Mouse (Mus musculus): ENCODE measurements at regions not wholly inside any gene's neighbourhood (a gene's known extent, or its start where the extent isn't known, plus 50 kb on each side); places are given as distances from the start of the nearest gene placed in this dataset.
A peak's percentile ranks its signal among the peaks of the same experiment; 100 is the strongest.

GRCm38 (mm10) chr12:52368034-52368433 lies 135.7 kb upstream of the Arhgap5 start:
- no peak for DNase-seq (ENCODE audit: low read depth, low spot score)

DNA sequence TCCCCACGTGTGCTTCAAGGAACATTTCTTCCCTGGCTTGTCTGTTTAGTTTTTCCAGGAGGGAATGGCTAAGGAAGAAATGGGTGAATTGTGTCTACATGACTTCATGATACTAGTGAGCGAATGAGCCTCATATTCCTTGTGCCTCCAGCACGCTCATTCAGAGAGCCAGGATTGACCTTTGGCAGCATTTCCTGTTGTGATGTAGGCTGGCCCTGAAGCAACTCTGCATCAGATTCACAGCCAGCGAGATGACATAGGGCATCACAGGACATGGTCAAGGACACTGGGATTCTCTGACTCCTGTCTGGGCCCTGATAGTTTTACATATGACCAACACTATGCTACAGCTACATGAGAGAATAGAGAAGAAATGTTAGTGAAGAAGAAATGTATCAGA lies 135.3 kb upstream of the Arhgap5 start:
- DNase-seq (ENCODE audit: low read depth, low spot score) = no peak

DNA sequence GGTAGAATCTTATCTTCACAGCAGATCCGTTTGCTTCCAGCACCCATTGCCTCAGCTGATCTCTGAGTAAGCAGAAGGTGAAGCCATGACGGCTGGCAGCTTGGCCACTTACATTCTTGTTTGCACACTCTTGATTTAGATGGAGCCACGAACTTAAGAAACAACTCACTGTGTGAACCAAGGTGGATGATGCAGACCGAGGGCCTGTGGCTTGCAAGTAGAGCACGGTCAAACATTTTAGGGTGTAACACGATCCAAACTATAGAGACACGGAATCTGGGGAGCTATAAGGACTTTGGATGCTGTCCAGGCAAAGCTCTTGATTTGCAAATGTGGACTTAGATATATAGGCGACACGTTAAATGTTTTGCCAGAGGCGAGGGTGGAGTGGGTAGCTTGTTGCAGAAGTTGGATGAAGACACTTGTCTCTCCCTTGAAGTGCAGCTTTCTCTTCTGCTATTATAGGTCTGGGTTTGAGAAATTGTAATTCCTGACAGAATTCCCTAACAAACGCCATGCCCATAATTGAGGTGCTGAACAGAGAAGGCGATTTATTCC lies 133.5 kb upstream of the Arhgap5 start:
- DNase-seq (ENCODE audit: low read depth, low spot score) = no peak

- no peak for DNase-seq (ENCODE audit: low read depth, low spot score)
These were observed 128.7 kb upstream of the Arhgap5 start for GRCm38 (mm10) chr12:52375116-52375515.

GRCm38 (mm10) chr12:52376692-52377462 lies 126.9 kb upstream of the Arhgap5 start:
- DNase-seq (ENCODE audit: low read depth, low spot score) = no peak

- no peak for DNase-seq (ENCODE audit: low read depth, low spot score)
These were observed 126.3 kb upstream of the Arhgap5 start for GRCm38 (mm10) chr12:52377463-52377848.

GRCm38 (mm10) chr12:52379245-52379644 lies 124.5 kb upstream of the Arhgap5 start:
- DNase-seq (ENCODE audit: low read depth, low spot score) = no peak

- DNase-seq (ENCODE audit: low read depth, low spot score) = no peak
These were observed 123.8 kb upstream of the Arhgap5 start for GRCm38 (mm10) chr12:52379960-52380359.

GRCm38 (mm10) chr12:52381161-52381967 lies 122.4 kb upstream of the Arhgap5 start:
- DNase-seq (ENCODE audit: low read depth, low spot score) = no peak

- DNase-seq (ENCODE audit: low read depth, low spot score) = no peak
These were observed 121.8 kb upstream of the Arhgap5 start for GRCm38 (mm10) chr12:52381968-52382325.

- DNase-seq (ENCODE audit: low read depth, low spot score) = peak; percentile 23
These were observed 120.8 kb upstream of the Arhgap5 start for GRCm38 (mm10) chr12:52382832-52383580.

DNA sequence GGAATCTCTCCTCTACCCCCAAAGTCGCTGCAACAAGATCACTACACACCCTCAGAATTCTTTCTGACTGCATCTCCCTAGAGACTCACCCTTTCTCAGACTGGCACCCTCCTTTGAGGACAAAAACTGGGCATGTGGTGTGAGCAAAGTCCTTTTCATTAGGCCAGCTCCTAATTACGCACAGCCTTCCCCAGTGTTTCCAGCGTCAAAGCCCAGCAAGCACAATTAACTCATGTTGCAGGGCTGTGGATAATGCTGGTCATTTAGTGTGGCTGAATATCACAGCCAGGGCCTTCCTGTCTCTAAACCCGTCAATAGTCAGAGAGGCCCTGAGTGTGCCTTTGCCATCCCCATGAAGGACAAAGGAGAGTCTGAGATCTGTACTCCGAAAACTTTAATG lies 114.2 kb upstream of the Arhgap5 start:
- no peak for DNase-seq (ENCODE audit: low read depth, low spot score)

GRCm38 (mm10) chr12:52390242-52390641 lies 113.5 kb upstream of the Arhgap5 start:
- no peak for DNase-seq (ENCODE audit: low read depth, low spot score)

GRCm38 (mm10) chr12:52392636-52393035 lies 111.1 kb upstream of the Arhgap5 start:
- no peak for DNase-seq (ENCODE audit: low read depth, low spot score)

GRCm38 (mm10) chr12:52393981-52394718 lies 109.6 kb upstream of the Arhgap5 start:
- no peak for DNase-seq (ENCODE audit: low read depth, low spot score)

GRCm38 (mm10) chr12:52394719-52395062 lies 109.1 kb upstream of the Arhgap5 start:
- DNase-seq (ENCODE audit: low read depth, low spot score) = no peak

- no peak for DNase-seq (ENCODE audit: low read depth, low spot score)
These were observed 108.7 kb upstream of the Arhgap5 start for GRCm38 (mm10) chr12:52395111-52395510.

- no peak for DNase-seq (ENCODE audit: low read depth, low spot score)
These were observed 107.5 kb upstream of the Arhgap5 start for GRCm38 (mm10) chr12:52396178-52396841.

DNA sequence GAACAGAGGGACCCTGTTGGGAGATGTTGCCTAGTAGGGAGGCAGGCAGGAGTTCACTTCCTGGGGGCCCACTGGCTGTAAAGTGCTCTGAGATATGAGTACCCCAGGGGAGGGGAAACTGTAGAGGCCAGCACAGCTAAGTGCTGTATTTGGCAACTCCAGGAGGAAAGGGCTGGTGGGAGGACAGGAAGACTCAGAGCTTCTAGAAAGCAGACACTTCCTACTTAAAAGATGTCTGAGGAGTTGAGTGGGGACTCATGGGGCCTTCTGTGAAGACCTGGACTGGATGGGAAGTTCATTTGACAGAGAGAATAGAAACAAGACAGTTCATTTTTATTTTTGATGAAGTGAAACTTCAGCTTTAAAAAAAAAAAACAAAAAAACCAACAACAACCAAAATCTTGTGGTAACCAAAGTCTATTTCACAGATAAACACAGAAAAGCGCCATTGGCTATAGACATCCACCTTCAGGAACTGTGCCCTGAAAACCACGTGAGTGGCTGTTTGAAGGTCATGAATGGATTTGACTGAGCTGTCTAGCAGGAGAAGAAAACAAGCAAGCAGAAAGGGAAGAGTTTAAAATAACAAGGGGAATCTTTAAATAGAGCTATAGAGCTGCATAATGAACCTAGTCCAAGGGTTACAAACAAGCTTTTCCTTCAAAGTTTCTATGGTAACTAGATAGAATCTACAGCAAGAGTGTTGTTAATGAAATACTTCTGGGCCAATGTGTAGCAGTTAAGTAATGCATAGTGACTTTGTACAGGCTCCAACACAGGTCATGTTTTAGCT lies 105.9 kb upstream of the Arhgap5 start:
- DNase-seq (ENCODE audit: low read depth, low spot score) = no peak

DNA sequence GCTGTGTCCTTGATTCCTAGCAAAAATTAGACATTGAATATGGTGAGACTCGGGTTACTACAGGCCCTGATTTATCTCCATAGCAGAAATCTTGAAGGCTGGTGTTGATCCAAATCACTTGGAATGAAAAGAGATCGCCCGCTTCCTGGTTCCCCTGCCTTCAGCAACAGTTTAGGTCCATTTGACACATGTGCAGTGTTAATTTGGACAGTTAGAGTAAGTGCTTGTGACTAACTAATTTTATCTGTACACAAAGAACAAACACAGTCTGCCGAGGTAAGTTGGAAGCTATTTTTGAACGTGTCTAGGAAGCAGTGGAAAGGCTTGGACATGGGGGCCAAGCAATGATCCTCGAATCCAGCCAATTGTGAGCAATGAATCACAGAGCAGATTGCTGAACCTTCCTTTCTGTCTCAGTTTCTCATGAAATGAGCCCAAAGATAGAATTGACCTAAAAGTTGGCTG lies 105.2 kb upstream of the Arhgap5 start:
- DNase-seq (ENCODE audit: low read depth, low spot score) = no peak

Measured in CD4-positive, CD25-positive, alpha-beta regulatory T cell, adult 2 months (primary cell).